Mouse (Mus musculus) heart, embryonic 13.5 days (tissue): ENCODE data around the gene Smok3a. TPM values are rescaled to one million over a fixed set of nuclear protein-coding genes. Genes with fewer than 3 reads are reported as not detected.

Experiments
- polyA plus RNA-seq: library from polyadenylated mRNA; unstranded; fragments of >200 nt; fragmentation: Nextera tagmentation; extraction: Ambion mirVana; gene quantifications from 2 replicates; pipeline ENCODE4 v1.2.1, GENCODE M21; 2015

Smok3a gene
- polyA plus RNA-seq, 1 experiment from 2014 or later = not detected

Other genes starting within 250 kb of the Smok3a start
- 18.3 and 22.3 TPM in 2 replicates for gene Ppp1r35, start 242.4 kb upstream of the Smok3a start, polyA plus RNA-seq
- 6.2 and 8.5 TPM in 2 replicates for gene Mepce, start 233.6 kb upstream of the Smok3a start, polyA plus RNA-seq
- gene Zcwpw1, start 233.5 kb upstream of the Smok3a start, polyA plus RNA-seq = 7.6 and 7.7 TPM in 2 replicates
- gene Pilra, start 185.0 kb upstream of the Smok3a start, polyA plus RNA-seq = 2.1 and 4.2 TPM in 2 replicates
- gene Pilrb1, start 163.2 kb upstream of the Smok3a start, polyA plus RNA-seq = 0.59 and 0.71 TPM in 2 replicates
- 3.2 and 3.9 TPM in 2 replicates for gene Pilrb2, start 149.4 kb upstream of the Smok3a start, polyA plus RNA-seq
- gene Cyp3a13, start 99.6 kb upstream of the Smok3a start, polyA plus RNA-seq = 0.13 TPM in 1 of 2 replicates, not detected in the other
- gene Gjc3, start 58.2 kb upstream of the Smok3a start, polyA plus RNA-seq = 0.04 TPM in 2 replicates
- gene Azgp1, start 39.7 kb upstream of the Smok3a start, polyA plus RNA-seq = not detected in 2 replicates
- gene Smok3b, start 168 bp downstream of the Smok3a start, polyA plus RNA-seq = not detected in 2 replicates
- not detected in 2 replicates for gene Smok3c, start 31.9 kb downstream of the Smok3a start, polyA plus RNA-seq
- gene Zkscan1, start 63.8 kb downstream of the Smok3a start, polyA plus RNA-seq = 8.6 and 8.7 TPM in 2 replicates
- gene Zscan21, start 95.6 kb downstream of the Smok3a start, polyA plus RNA-seq = 39.1 and 39.4 TPM in 2 replicates
- gene Zfp113, start 134.5 kb downstream of the Smok3a start, polyA plus RNA-seq = 11.5 and 12.2 TPM in 2 replicates
- gene Cops6, start 139.8 kb downstream of the Smok3a start, polyA plus RNA-seq = 269 and 309 TPM in 2 replicates
- gene Ap4m1, start 150.7 kb downstream of the Smok3a start, polyA plus RNA-seq = 12.9 and 13.7 TPM in 2 replicates
- 123 TPM in 2 replicates for gene Mcm7, start 151.2 kb downstream of the Smok3a start, polyA plus RNA-seq
- 62.8 and 69.7 TPM in 2 replicates for gene Taf6, start 166.2 kb downstream of the Smok3a start, polyA plus RNA-seq
- 26.1 and 27.1 TPM in 2 replicates for gene Cnpy4, start 166.2 kb downstream of the Smok3a start, polyA plus RNA-seq
- 5.8 and 5.9 TPM in 2 replicates for gene Mblac1, start 173.1 kb downstream of the Smok3a start, polyA plus RNA-seq
- gene Nxpe5, start 204.6 kb downstream of the Smok3a start, polyA plus RNA-seq = not detected in 2 replicates
- 77.9 and 86.8 TPM in 2 replicates for gene Lamtor4, start 234.2 kb downstream of the Smok3a start, polyA plus RNA-seq
- gene BC037034, start 242.8 kb downstream of the Smok3a start, polyA plus RNA-seq = 2.9 and 3.0 TPM in 2 replicates